Mouse (Mus musculus) spleen, adult 2 months (tissue): Measurements from ENCODE around the gene Piwil4. TPM values are rescaled to one million over a fixed set of nuclear protein-coding genes. Genes with fewer than 3 reads are reported as not detected.
A peak's percentile ranks its signal among the peaks of the same experiment; 100 is the strongest.

ENCODE experiments used
- DNase-seq, 2 experiments: peaks; one replicate each; pipeline versions ENCODE4 v3.0.0 to v3.0.0-alpha.2; 2012 to 2021; ENCODE audit warnings: low spot score in 2 of 2, low read depth in 1 of 2
- H3K27ac ChIP-seq: fragments of 200-500 bp; 2 replicates; pipeline ENCODE4 v1.5.1; 2012; ENCODE audit warnings: low read length, inconsistent platforms; ENCODE audit not compliant: insufficient read depth
- H3K27me3 ChIP-seq: fragments of 200-500 bp; 2 replicates; pipeline ENCODE4 v1.6.1; 2012; ENCODE audit warnings: mild to moderate bottlenecking, moderate library complexity, low read length, inconsistent platforms; ENCODE audit not compliant: control insufficient read depth, insufficient read depth
- H3K36me3 ChIP-seq: fragments of 200-500 bp; 2 replicates; pipeline ENCODE4 v1.6.1; 2012; ENCODE audit warnings: mild to moderate bottlenecking, low read length, inconsistent platforms; ENCODE audit not compliant: control insufficient read depth, insufficient read depth
- H3K4me1 ChIP-seq: fragments of 200-500 bp; 2 replicates; pipeline ENCODE4 v1.6.1; 2011; ENCODE audit warnings: inconsistent platforms; ENCODE audit not compliant: control insufficient read depth, insufficient read depth, insufficient read length
- H3K4me3 ChIP-seq: fragments of 200-500 bp; 2 replicates; pipeline ENCODE4 v1.5.1; 2011; ENCODE audit warnings: mild to moderate bottlenecking, inconsistent platforms; ENCODE audit not compliant: insufficient read depth, insufficient read length; ENCODE audit errors: extremely low read depth
- CTCF ChIP-seq: fragments of 200-500 bp; IDR thresholded peaks from 2 replicates; pipeline ENCODE4 v1.5.1; 2011; ENCODE audit warnings: mild to moderate bottlenecking, inconsistent platforms; ENCODE audit not compliant: insufficient read depth, insufficient read length, insufficient replicate concordance; ENCODE audit errors: extremely low read depth
- POLR2A ChIP-seq: fragments of 200-500 bp; IDR thresholded peaks from 2 replicates; pipeline ENCODE4 v1.6.1; 2011; ENCODE audit warnings: low read depth, low read length, inconsistent platforms
- WGBS: fragments of 180-500 bp; shearing (Covaris S2); methylation state at CpG from one replicate; pipeline ENCODE4 v1.1.7; 2018; 5-methylcytosine and 5-hydroxymethylcytosine counted together
- polyA plus RNA-seq: library from polyadenylated mRNA; depleted of rRNA; stranded (reverse); fragments of >200 nt; gene quantifications from 2 replicates; pipeline ENCODE4 v1.2.3, GENCODE M21; 2012; rRNA removed

Piwil4 gene
- polyA plus RNA-seq, result 0.19 and 0.46 TPM in 2 replicates

- WGBS, result 90% methylated on average over 19 of the region's 19 CpGs
- H3K27me3 ChIP-seq, result no peaks in the 10 kb centered on the region
- TF ChIP-seq CTCF (no peak), POLR2A (no peak)
Measured at GRCm38 (mm10) chr9:14740151-14740924, at the start of gene Piwil4. Gene Piwil4, minus strand, starts transcription at chr9:14740733.

GRCm38 (mm10) chr9:14787356-14787755 lies 46.8 kb upstream of the Piwil4 start:
- no peak overlapping the region for H3K4me3 ChIP-seq
- no peaks in the 10 kb centered on the region for H3K27me3 ChIP-seq
- DNase-seq, result no peak
- 93% methylated on average over 6 of the region's 6 CpGs for WGBS
- TF ChIP-seq CTCF, result no peak
- TF ChIP-seq POLR2A, result no peak
- peaks cover 20% of the 10 kb centered on the region for H3K36me3 ChIP-seq
- H3K4me1 ChIP-seq, result no peaks in the 10 kb centered on the region
- no peak overlapping the region for H3K27ac ChIP-seq

More at GRCm38 (mm10) chr9:14740151-14740924, at the start of gene Piwil4:
- no peak within 1 kb of the TSS for H3K27ac ChIP-seq
- peaks cover 2% of the 10 kb centered on the region; the same call in 1 of the 2 replicates for H3K4me1 ChIP-seq
- no peak within 1 kb of the TSS for H3K4me3 ChIP-seq
- no peaks in the 10 kb centered on the region for H3K36me3 ChIP-seq
- no peak for DNase-seq

- peak; percentile 87 to 93 for DNase-seq
- under 1% methylated on average over 62 of the region's 62 CpGs for WGBS
- Histone ChIP-seq H3K4me1 (no peaks in the 10 kb centered on the region), H3K36me3 (peaks cover 21% of the 10 kb centered on the region), H3K4me3 (peak within 1 kb of the TSS; percentile 95), H3K27ac (peak within 1 kb of the TSS; percentile 97), H3K27me3 (no peaks in the 10 kb centered on the region)
- TF ChIP-seq POLR2A (peak; percentile 72), CTCF (no peak)
Measured at GRCm38 (mm10) chr9:14784039-14785002, 43.8 kb upstream of the Piwil4 start, which contains the start of the genes Mre11a and Ankrd49. Gene Mre11a, plus strand, starts transcription at chr9:14784654. Gene Ankrd49, minus strand, starts transcription at chr9:14784856.

- WGBS, result 90% methylated on average over 13 of the region's 13 CpGs
- Histone ChIP-seq H3K27me3 (no peaks in the 10 kb centered on the region), H3K4me3 (no peak overlapping the region), H3K36me3 (peaks cover 9% of the 10 kb centered on the region), H3K27ac (no peak overlapping the region), H3K4me1 (no peaks in the 10 kb centered on the region)
- DNase-seq, result no peak
- no peak for TF ChIP-seq CTCF
- TF ChIP-seq POLR2A, result no peak
Measured at GRCm38 (mm10) chr9:14778341-14778740, 37.8 kb upstream of the Piwil4 start.

- no peaks in the 10 kb centered on the region for H3K4me1 ChIP-seq
- WGBS, result 34% methylated on average over 2 of the region's 2 CpGs
- 0 out of 2 replicates have a peak, but pooled peaks cover 2% of the 10 kb centered on the region for H3K27me3 ChIP-seq
- TF ChIP-seq POLR2A (no peak), CTCF (no peak)
- no peak for DNase-seq
- no peaks in the 10 kb centered on the region for H3K36me3 ChIP-seq
- no peak overlapping the region for H3K4me3 ChIP-seq
- H3K27ac ChIP-seq, result no peak overlapping the region
Measured at GRCm38 (mm10) chr9:14773813-14774212, 33.3 kb upstream of the Piwil4 start.

- Histone ChIP-seq H3K4me3 (no peak overlapping the region), H3K4me1 (no peaks in the 10 kb centered on the region), H3K27me3 (0 out of 2 replicates have a peak, but pooled peaks cover 2% of the 10 kb centered on the region), H3K27ac (no peak overlapping the region), H3K36me3 (no peaks in the 10 kb centered on the region)
- TF ChIP-seq CTCF (no peak), POLR2A (no peak)
- WGBS, result 87% methylated on average over 2 of the region's 2 CpGs
- DNase-seq, result no peak
Measured at GRCm38 (mm10) chr9:14772074-14772473, 31.5 kb upstream of the Piwil4 start.
